Mouse (Mus musculus) large intestine, adult 2 months (tissue): ENCODE results near the gene Gm28079. TPM values are rescaled to one million over a fixed set of nuclear protein-coding genes. Genes with fewer than 3 reads are reported as not detected.
"Not testable (repeated sequence)": the region's sequence is repeated elsewhere in the genome, so short reads cannot be mapped to it uniquely, and the experiment has no call there.

Experiments
- DNase-seq: peaks from one replicate; pipeline ENCODE4 v3.0.0-alpha.2; 2012; ENCODE audit warnings: low read depth, low spot score
- WGBS: fragments of 180-500 bp; shearing (Covaris S2); methylation state at CpG from one replicate; pipeline ENCODE4 v1.1.7; 2018; 5-methylcytosine and 5-hydroxymethylcytosine counted together
- polyA plus RNA-seq: library from polyadenylated mRNA; depleted of rRNA; stranded (reverse); fragments of >200 nt; gene quantifications from 2 replicates; pipeline ENCODE4 v1.2.3, GENCODE M21; 2012; rRNA removed

Gene Gm28079
- polyA plus RNA-seq: not detected in 2 replicates

DNA sequence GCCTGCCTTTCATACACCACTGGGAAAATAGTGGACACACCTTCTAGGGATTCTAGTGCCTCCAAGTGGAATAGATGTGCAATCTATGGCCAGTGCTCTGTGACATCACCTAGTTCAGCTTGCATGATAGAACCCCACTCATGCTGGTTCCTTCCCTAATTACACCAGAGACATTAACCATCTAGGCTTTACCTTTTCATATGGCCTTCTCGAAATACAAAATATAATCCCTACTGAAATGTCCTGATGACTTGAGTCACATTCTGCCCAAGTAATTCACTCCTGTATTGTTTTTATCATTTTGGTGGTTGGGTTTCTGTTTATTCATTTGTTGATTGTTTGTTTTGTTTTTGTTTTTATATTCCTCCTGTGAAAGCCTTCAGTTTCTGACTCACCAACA is at the start of gene Gm28079:
Gm28079 (minus strand) TSS at position 101 of the 400 bp plus-strand sequence.
- no CpG with 5 or more reads among the region's 1 CpGs for WGBS

More for the DNA sequence above, at the start of gene Gm28079:
- DNase-seq: not testable (repeated sequence)
